Mouse (Mus musculus): Measurements from ENCODE around the gene C1qa. TPM values are rescaled to one million over a fixed set of nuclear protein-coding genes. Genes with fewer than 3 reads are reported as not detected.

C1qa gene
- 15.2 and 16.2 TPM in 2 replicates for polyA plus RNA-seq (2014; fragmentation: Nextera tagmentation; extraction: Ambion mirVana)

DNA sequence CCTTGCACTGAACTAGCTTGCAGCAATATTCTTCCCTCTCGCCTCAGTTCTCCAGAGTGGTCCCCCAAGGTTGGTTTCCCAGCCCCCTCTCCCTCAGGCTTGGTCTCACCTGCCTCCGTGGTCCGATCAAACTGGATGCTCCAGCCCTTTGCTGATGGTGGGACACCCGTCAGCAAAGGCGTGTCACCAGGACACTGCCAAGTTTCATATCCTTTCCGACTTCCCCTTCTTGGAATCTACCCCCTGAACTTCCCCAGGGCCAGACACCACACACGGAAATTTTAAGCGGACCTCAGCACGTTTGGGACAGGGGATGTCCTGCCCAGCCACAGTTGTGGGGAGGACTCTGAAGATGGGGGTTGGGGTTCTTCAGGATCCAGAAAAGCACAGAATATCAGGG, at the start of gene C1qa:
Gene C1qa (minus strand): TSS at position 167 of the 400 bp plus-strand sequence.
- H3K4me2 ChIP-seq (ENCODE audit: low read depth, low read length): no peak within 1 kb of the TSS
- 0 out of 2 replicates have a peak, but pooled peaks cover 2% of the 10 kb centered on the region for H3K4me1 ChIP-seq (ENCODE audit: control insufficient read depth, insufficient read depth, low read length)
- H3K27me3 ChIP-seq (ENCODE audit: control insufficient read depth, insufficient read depth, low read length): peaks cover 13% of the 10 kb centered on the region
- no peaks in the 10 kb centered on the region for H3K36me3 ChIP-seq (replicated peaks; ENCODE audit: control insufficient read depth, insufficient read depth, low read depth, low read length)
- no peak within 1 kb of the TSS for H3K27ac ChIP-seq (replicated peaks; ENCODE audit: low read depth, low read length)
- no peak within 1 kb of the TSS for H3K4me3 ChIP-seq (ENCODE audit: low read depth, low read length)
- DNase-seq (ENCODE audit: low spot score): no peak
- ATAC-seq (replicated peaks; ENCODE audit: insufficient number of reproducible peaks, low FRiP score, low TSS enrichment, low read depth): no peak
- no peak within 1 kb of the TSS for H3K9ac ChIP-seq (replicated peaks; ENCODE audit: low read length)
- 80% methylated on average over 9 of the region's 9 CpGs for WGBS
- no peaks in the 10 kb centered on the region for H3K9me3 ChIP-seq (replicated peaks; ENCODE audit: control insufficient read depth, low read length)

DNA sequence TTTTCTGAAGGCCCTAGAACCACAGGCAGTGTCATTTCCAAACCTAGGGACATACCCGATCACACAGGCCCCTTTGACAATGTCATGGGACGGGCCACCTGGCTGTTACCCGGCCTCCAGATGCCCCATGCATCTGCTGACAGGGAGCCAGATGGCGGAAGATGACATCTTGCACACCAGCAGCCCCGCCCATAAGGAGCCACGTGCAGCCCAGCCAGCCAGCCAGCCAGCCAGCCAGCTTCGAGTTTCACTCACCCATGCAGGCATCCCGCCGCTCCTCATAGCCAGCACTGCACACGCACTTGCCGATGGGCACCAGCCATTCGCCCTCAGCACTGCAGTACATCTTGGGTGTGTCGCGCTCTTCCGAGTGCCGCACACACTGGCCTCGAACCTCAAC, 46.8 kb upstream of the C1qa start:
- H3K4me3 ChIP-seq (ENCODE audit: low read depth, low read length): no peak overlapping the region
- DNase-seq (ENCODE audit: low spot score): peak; percentile 29
- H3K9ac ChIP-seq (replicated peaks; ENCODE audit: low read length): no peak overlapping the region
- H3K4me1 ChIP-seq (ENCODE audit: control insufficient read depth, insufficient read depth, low read length): peaks cover 4% of the 10 kb centered on the region; the same call in 1 of the 2 replicates
- no peak overlapping the region for H3K4me2 ChIP-seq (ENCODE audit: low read depth, low read length)
- WGBS: 57% methylated on average over 17 of the region's 17 CpGs
- H3K27ac ChIP-seq (replicated peaks; ENCODE audit: low read depth, low read length): no peak overlapping the region
- no peaks in the 10 kb centered on the region; the same call in 1 of the 2 replicates for H3K27me3 ChIP-seq (ENCODE audit: control insufficient read depth, insufficient read depth, low read length)
- no peaks in the 10 kb centered on the region for H3K36me3 ChIP-seq (replicated peaks; ENCODE audit: control insufficient read depth, insufficient read depth, low read depth, low read length)
- ATAC-seq (replicated peaks; ENCODE audit: insufficient number of reproducible peaks, low FRiP score, low TSS enrichment, low read depth): no peak
- H3K9me3 ChIP-seq (replicated peaks; ENCODE audit: control insufficient read depth, low read length): no peaks in the 10 kb centered on the region

DNA sequence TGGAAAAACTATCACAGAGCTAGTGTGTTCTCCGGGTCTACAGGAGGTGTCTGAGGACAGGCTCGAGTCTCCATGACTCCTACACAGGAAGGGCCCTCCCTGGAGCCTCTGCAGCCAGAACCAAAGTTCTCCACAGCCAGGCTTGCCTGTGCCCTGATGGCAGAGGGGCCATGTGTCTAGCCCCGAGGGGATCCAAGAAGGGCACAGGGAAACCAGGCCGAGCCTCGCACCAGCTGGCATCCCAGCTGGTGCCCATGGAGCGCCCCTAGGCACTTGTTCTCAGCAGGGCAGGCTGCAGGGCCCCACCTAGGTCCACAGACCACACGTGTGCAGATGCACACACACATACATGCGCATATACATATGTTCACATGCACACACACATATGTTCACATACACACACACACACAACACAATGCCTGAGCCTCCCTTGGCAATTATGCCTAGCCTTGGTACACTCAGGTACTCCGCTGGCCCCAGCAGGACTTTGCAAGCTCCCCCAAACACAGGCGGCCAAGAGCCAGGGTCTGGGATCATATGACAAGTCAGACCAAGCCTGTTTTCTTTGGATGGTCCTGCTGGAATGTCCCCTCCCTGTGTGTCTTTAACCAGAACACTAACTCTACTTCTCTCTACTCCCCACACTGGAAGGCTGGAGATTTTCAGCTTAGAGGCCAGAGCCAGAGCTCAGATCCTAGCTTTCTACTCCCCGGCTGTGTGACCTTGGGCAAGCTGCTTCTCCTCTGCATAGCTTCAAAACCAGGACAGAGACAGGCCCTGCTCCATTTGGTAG, 46.2 kb upstream of the C1qa start:
- H3K27me3 ChIP-seq (ENCODE audit: control insufficient read depth, insufficient read depth, low read length): no peaks in the 10 kb centered on the region; the same call in 1 of the 2 replicates
- no peak overlapping the region for H3K9ac ChIP-seq (replicated peaks; ENCODE audit: low read length)
- DNase-seq (ENCODE audit: low spot score): no peak
- no peak overlapping the region for H3K27ac ChIP-seq (replicated peaks; ENCODE audit: low read depth, low read length)
- H3K4me3 ChIP-seq (ENCODE audit: low read depth, low read length): no peak overlapping the region
- no peak overlapping the region for H3K4me2 ChIP-seq (ENCODE audit: low read depth, low read length)
- no peaks in the 10 kb centered on the region for H3K9me3 ChIP-seq (replicated peaks; ENCODE audit: control insufficient read depth, low read length)
- 75% methylated on average over 11 of the region's 11 CpGs for WGBS
- H3K4me1 ChIP-seq (ENCODE audit: control insufficient read depth, insufficient read depth, low read length): peaks cover 4% of the 10 kb centered on the region; the same call in 1 of the 2 replicates
- H3K36me3 ChIP-seq (replicated peaks; ENCODE audit: control insufficient read depth, insufficient read depth, low read depth, low read length): no peaks in the 10 kb centered on the region
- no peak for ATAC-seq (replicated peaks; ENCODE audit: insufficient number of reproducible peaks, low FRiP score, low TSS enrichment, low read depth)

DNA sequence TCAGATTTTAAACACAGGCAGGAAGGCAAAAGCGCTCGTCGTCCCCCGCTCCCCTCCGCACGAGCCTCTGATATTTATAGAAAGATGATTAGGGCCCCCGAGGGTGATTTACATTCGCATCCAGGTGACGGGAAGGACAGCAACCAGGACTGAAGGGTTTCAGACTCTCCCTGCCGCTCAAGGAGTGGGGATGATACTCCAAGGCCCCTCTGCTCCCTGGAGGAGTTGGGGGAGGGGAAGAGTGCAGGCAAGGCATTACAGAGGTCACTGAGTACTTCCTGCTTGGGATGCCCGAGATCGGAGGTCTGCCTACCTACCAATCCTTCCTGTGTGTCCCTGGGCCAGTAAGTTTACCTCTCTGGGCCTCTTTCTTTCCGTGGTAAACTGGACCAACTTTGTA, 44.6 kb upstream of the C1qa start:
- no peak for DNase-seq (ENCODE audit: low spot score)
- Histone ChIP-seq H3K4me1 (ENCODE audit: control insufficient read depth, insufficient read depth, low read length) (peaks cover 4% of the 10 kb centered on the region; the same call in 1 of the 2 replicates), H3K36me3 (replicated peaks; ENCODE audit: control insufficient read depth, insufficient read depth, low read depth, low read length) (no peaks in the 10 kb centered on the region), H3K4me2 (ENCODE audit: low read depth, low read length) (no peak overlapping the region; the same call in 1 of the 2 replicates), H3K9me3 (replicated peaks; ENCODE audit: control insufficient read depth, low read length) (no peaks in the 10 kb centered on the region), H3K27me3 (ENCODE audit: control insufficient read depth, insufficient read depth, low read length) (no peaks in the 10 kb centered on the region), H3K4me3 (ENCODE audit: low read depth, low read length) (no peak overlapping the region), H3K27ac (replicated peaks; ENCODE audit: low read depth, low read length) (no peak overlapping the region), H3K9ac (replicated peaks; ENCODE audit: low read length) (no peak overlapping the region)
- WGBS: 16% methylated on average over 13 of the region's 13 CpGs
- no peak for ATAC-seq (replicated peaks; ENCODE audit: insufficient number of reproducible peaks, low FRiP score, low TSS enrichment, low read depth)

DNA sequence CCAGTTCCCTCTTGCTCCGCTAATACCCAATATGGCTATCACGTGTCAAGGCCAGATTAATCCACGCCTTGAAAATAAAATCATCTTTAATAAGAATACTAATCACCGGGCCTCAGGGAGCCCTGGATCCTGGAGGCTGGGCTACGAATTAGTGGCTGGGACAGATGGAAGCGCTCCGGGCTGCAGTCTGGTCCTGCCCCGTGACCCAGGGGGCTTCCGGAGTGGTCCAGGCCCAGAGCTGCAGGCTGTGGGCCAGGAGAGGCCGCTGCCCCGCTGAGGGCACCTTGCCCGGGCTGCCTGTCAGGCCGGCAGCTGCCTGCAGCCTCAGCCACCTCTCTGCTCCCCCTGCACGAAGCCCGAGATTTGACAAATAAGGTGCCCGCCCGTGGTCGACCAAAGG, 44.2 kb upstream of the C1qa start:
- Histone ChIP-seq H3K9ac (replicated peaks; ENCODE audit: low read length) (no peak overlapping the region), H3K27me3 (ENCODE audit: control insufficient read depth, insufficient read depth, low read length) (no peaks in the 10 kb centered on the region), H3K36me3 (replicated peaks; ENCODE audit: control insufficient read depth, insufficient read depth, low read depth, low read length) (no peaks in the 10 kb centered on the region), H3K4me3 (ENCODE audit: low read depth, low read length) (no peak overlapping the region), H3K27ac (replicated peaks; ENCODE audit: low read depth, low read length) (no peak overlapping the region), H3K4me2 (ENCODE audit: low read depth, low read length) (peak overlapping the region; percentile 7; the same call in 1 of the 2 replicates), H3K4me1 (ENCODE audit: control insufficient read depth, insufficient read depth, low read length) (peaks cover 4% of the 10 kb centered on the region; the same call in 1 of the 2 replicates), H3K9me3 (replicated peaks; ENCODE audit: control insufficient read depth, low read length) (no peaks in the 10 kb centered on the region)
- DNase-seq (ENCODE audit: low spot score): no peak
- no peak for ATAC-seq (replicated peaks; ENCODE audit: insufficient number of reproducible peaks, low FRiP score, low TSS enrichment, low read depth)
- 17% methylated on average over 18 of the region's 18 CpGs for WGBS

DNA sequence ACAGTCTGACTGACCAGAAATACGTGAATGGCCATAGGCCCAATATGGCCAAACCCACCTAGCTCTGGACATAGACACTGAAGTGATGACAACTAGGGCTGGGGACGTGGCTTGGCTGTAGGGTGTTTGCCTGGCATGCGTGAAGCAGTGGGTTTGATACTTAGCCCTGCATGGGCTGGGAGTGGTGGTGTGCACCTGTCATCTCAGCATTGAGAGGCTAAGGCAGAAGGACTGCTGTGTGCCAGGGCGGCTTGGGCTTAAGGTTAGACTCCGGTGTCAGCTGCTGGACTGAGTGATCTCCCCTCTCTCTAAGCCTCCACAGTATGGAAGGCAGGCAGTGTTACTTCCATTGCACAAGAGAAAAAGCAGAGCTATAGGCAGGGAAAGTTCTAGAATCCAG, 39.3 kb upstream of the C1qa start:
- no peak overlapping the region for H3K4me3 ChIP-seq (ENCODE audit: low read depth, low read length)
- peaks cover 1% of the 10 kb centered on the region; the same call in 1 of the 2 replicates for H3K4me1 ChIP-seq (ENCODE audit: control insufficient read depth, insufficient read depth, low read length)
- no peaks in the 10 kb centered on the region for H3K9me3 ChIP-seq (replicated peaks; ENCODE audit: control insufficient read depth, low read length)
- no peaks in the 10 kb centered on the region for H3K27me3 ChIP-seq (ENCODE audit: control insufficient read depth, insufficient read depth, low read length)
- H3K9ac ChIP-seq (replicated peaks; ENCODE audit: low read length): no peak overlapping the region
- 84% methylated on average over 5 of the region's 5 CpGs for WGBS
- no peak for ATAC-seq (replicated peaks; ENCODE audit: insufficient number of reproducible peaks, low FRiP score, low TSS enrichment, low read depth)
- H3K27ac ChIP-seq (replicated peaks; ENCODE audit: low read depth, low read length): no peak overlapping the region
- no peak for DNase-seq (ENCODE audit: low spot score)
- H3K4me2 ChIP-seq (ENCODE audit: low read depth, low read length): no peak overlapping the region
- no peaks in the 10 kb centered on the region for H3K36me3 ChIP-seq (replicated peaks; ENCODE audit: control insufficient read depth, insufficient read depth, low read depth, low read length)

DNA sequence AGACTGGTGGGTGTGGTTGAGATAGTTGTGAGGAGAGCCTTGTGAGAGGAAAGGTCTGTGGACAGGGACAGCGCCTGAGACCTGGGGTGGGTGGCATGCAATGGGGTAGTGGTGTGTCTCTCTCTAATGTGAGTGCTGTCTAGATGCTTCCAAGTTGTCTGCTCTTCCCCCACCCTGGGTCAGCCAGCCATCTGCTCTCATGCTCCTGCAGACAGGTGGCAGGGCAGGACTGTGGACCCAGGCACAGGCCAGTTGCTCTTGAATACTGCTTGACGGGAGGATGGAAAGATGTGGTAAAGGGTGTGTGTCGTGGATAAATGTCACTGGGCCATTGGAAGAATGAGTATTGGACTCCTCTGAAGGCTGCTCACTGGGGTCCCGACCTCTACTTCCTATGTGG, 38.7 kb upstream of the C1qa start:
- H3K4me2 ChIP-seq (ENCODE audit: low read depth, low read length): no peak overlapping the region
- no peaks in the 10 kb centered on the region for H3K27me3 ChIP-seq (ENCODE audit: control insufficient read depth, insufficient read depth, low read length)
- no peak overlapping the region for H3K4me3 ChIP-seq (ENCODE audit: low read depth, low read length)
- no peaks in the 10 kb centered on the region for H3K9me3 ChIP-seq (replicated peaks; ENCODE audit: control insufficient read depth, low read length)
- 75% methylated on average over 4 of the region's 4 CpGs for WGBS
- no peak overlapping the region for H3K9ac ChIP-seq (replicated peaks; ENCODE audit: low read length)
- H3K27ac ChIP-seq (replicated peaks; ENCODE audit: low read depth, low read length): no peak overlapping the region
- H3K36me3 ChIP-seq (replicated peaks; ENCODE audit: control insufficient read depth, insufficient read depth, low read depth, low read length): no peaks in the 10 kb centered on the region
- no peak for ATAC-seq (replicated peaks; ENCODE audit: insufficient number of reproducible peaks, low FRiP score, low TSS enrichment, low read depth)
- no peaks in the 10 kb centered on the region for H3K4me1 ChIP-seq (ENCODE audit: control insufficient read depth, insufficient read depth, low read length)
- no peak for DNase-seq (ENCODE audit: low spot score)
